ENCODE assay signal across 11 mouse cellular contexts in the genomic region with DNA sequence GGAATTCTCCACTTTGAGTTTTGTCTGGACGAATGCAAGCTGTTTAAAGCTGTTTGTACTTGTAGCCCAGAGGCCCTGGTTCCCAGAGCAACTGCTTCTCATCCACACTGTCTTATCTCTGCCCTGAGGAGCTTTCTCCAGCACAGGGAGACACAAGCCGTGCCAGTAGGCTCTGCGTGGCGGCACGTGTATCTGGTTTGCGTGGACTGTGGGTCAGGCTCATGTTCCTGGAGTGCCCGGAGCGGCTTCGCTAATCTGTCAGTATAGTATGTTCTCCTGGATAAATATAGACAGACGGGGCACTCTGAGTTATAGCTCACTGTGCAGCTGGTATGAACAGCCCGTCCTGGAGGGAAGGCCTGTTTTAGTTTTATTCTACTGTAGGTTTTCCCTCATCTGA.
DNase-seq lines count a peak whose midpoint lies in the region; ATAC-seq lines count a peak whose summit lies in the region.
"Had no signal": no experiment of that assay in that cellular context is flagged by ENCODE, and none has a peak within 500 bp of the region (broad histone marks: within the 10 kb centered on the region; RNA-seq: fewer than 3 reads in every experiment).

No protein-coding gene starts in this region.

- ATAC-seq in hindbrain, embryonic 16.5 days = no peak
- no peak for ATAC-seq in forebrain, embryonic 12.5 days (ENCODE audit: low FRiP score)

- no peaks in the 10 kb centered on the region for H3K27me3 ChIP-seq in hindbrain, embryonic 16.5 days (replicated peaks; ENCODE audit: control insufficient read depth, insufficient read depth, low read length)
- no peaks in the 10 kb centered on the region for H3K27me3 ChIP-seq in forebrain, embryonic 12.5 days
- H3K27me3 ChIP-seq: hindbrain, embryonic 15.5 days had no signal

- no peaks in the 10 kb centered on the region for H3K9me3 ChIP-seq in hindbrain, embryonic 16.5 days (ENCODE audit: control insufficient read depth, low read length)
- no peaks in the 10 kb centered on the region for H3K9me3 ChIP-seq in forebrain, embryonic 12.5 days
- H3K9me3 ChIP-seq: hindbrain, embryonic 15.5 days had no signal

- DNase-seq in gastrocnemius, adult 18-20 months (ENCODE audit: low spot score) = peak; percentile 80
- no peak for DNase-seq in gastrocnemius, postnatal 4 days (ENCODE audit: low spot score in 2 of 2)
- peak; percentile 12 for DNase-seq in urinary bladder, postnatal 14 days (ENCODE audit: low spot score)
- DNase-seq in urinary bladder, adult 18-20 months (ENCODE audit: low spot score in 2 of 2) = no peak
- DNase-seq in layer of hippocampus, adult 18-20 months (ENCODE audit: low spot score in 2 of 2) = peak; percentile 29 to 77
- DNase-seq in T-cell, adult 2 months (ENCODE audit: low spot score) = no peak
- DNase-seq: lung, postnatal 36 days; thymus, postnatal 4 days had no signal

- no peaks in the 10 kb centered on the region for H3K36me3 ChIP-seq in hindbrain, embryonic 16.5 days (ENCODE audit: control insufficient read depth, insufficient read depth, low read length)
- no peaks in the 10 kb centered on the region for H3K36me3 ChIP-seq in forebrain, embryonic 12.5 days (replicated peaks)
- H3K36me3 ChIP-seq: hindbrain, embryonic 15.5 days had no signal

- 85% methylated on average over 11 of the region's 11 CpGs for WGBS in hindbrain, embryonic 16.5 days
- WGBS in forebrain, embryonic 12.5 days = 88% methylated on average over 11 of the region's 11 CpGs

- H3K4me1 ChIP-seq in hindbrain, embryonic 16.5 days (ENCODE audit: control insufficient read depth, insufficient read depth, low read depth, low read length) = peaks cover 2% of the 10 kb centered on the region; the same call in 1 of the 2 replicates
- H3K4me1 ChIP-seq in forebrain, embryonic 12.5 days = peaks cover 6% of the 10 kb centered on the region

- H3K27ac ChIP-seq in hindbrain, embryonic 16.5 days (ENCODE audit: low read depth, low read length) = no peak overlapping the region
- no peak overlapping the region for H3K27ac ChIP-seq in forebrain, embryonic 12.5 days
- H3K27ac ChIP-seq: hindbrain, embryonic 15.5 days had no signal

- no peak overlapping the region for H3K4me3 ChIP-seq in hindbrain, embryonic 16.5 days (ENCODE audit: low read length)
- no peak overlapping the region for H3K4me3 ChIP-seq in forebrain, embryonic 12.5 days (replicated peaks)
- H3K4me3 ChIP-seq: hindbrain, embryonic 15.5 days had no signal

- H3K9ac ChIP-seq in hindbrain, embryonic 16.5 days (ENCODE audit: low read depth, low read length) = no peak overlapping the region
- H3K9ac ChIP-seq in forebrain, embryonic 12.5 days = no peak overlapping the region
- H3K9ac ChIP-seq: hindbrain, embryonic 15.5 days had no signal

- H3K4me2 ChIP-seq in hindbrain, embryonic 16.5 days (ENCODE audit: low read length) = no peak overlapping the region
- no peak overlapping the region for H3K4me2 ChIP-seq in forebrain, embryonic 12.5 days
- H3K4me2 ChIP-seq: hindbrain, embryonic 15.5 days had no signal

Comparison
In these comparisons a context has a peak if more than half of its experiments do, and no peak if none do; other contexts are left out.
1. DNase-seq: peak in gastrocnemius, adult 18-20 months (single experiment), urinary bladder, postnatal 14 days (single experiment) and layer of hippocampus, adult 18-20 months (2 of 2); none in gastrocnemius, postnatal 4 days (0 of 2), urinary bladder, adult 18-20 months (0 of 2) and T-cell, adult 2 months (single experiment).